Mouse (Mus musculus) central nervous system, embryonic 18 days (tissue): ENCODE measurements around the gene Tbpl1. TPM values are rescaled to one million over a fixed set of nuclear protein-coding genes. Genes with fewer than 3 reads are reported as not detected.

Experiments used
- polyA plus RNA-seq: library from polyadenylated mRNA; depleted of rRNA; stranded (reverse); fragments of >200 nt; gene quantifications from 2 replicates; pipeline ENCODE4 v1.2.3, GENCODE M21; 2012; rRNA removed

The Tbpl1 gene
- 57.3 and 57.5 TPM in 2 replicates for polyA plus RNA-seq

DNA sequence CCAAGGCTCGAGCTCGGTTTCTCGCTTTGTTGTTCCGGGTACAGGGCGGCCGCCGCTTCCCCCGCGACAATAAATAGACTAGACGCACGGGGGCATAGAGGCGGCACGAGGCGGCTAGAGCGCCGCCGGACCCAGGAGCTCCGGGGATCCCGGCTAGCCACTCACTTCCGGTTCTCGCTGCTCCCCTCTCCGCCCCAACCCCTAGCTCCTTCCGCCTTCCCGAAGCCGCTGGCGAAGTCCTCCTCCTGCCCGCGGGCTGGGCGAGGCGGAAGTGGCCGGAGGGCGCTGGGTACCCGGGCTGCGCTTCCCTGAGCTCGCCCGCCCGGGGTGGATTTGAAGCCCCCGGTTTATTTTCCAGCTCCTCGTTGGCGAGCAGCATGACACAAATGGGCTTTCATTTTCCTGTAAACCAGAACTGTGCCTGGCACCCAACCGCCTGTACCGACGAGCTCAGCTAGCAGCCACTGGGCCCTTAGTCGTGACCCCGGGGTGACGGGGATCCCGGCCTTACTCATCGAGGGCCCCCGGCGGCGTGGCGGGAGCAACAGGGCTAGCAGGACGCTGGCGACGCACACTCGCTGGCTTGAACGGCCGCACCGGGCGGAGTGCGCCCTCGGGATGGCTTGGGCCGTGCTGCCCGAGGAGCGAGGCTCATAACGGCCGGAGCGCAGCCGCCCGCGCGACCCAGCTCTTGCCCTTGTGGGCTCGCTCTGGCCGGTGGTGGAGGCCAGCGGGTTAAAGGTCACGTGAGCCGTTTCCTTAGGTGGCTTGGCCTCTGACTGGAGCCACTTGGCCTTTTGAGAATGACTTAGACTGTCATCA is at the start of gene Tbpl1:
Tbpl1 (minus strand) TSS at position 667 of the 822 bp plus-strand sequence.

Other genes with a start within 250 kb of the Tbpl1 start
- 2.1 and 3.4 TPM in 2 replicates for gene Slc2a12, start 86.9 kb downstream of the Tbpl1 start, polyA plus RNA-seq
- 0.38 and 0.70 TPM in 2 replicates for gene Tcf21, start 88.2 kb upstream of the Tbpl1 start, polyA plus RNA-seq